Mouse (Mus musculus) CH12.LX (cell line): ENCODE data around the gene Rhbdl1. TPM values are rescaled to one million over a fixed set of nuclear protein-coding genes. Genes with fewer than 3 reads are reported as not detected.

ENCODE experiments used
- DNase-seq: peaks from one replicate; pipeline ENCODE4 v3.0.0-alpha.2; 2013; ENCODE audit errors: extremely low read depth
- H3K27ac ChIP-seq: 2 replicates; pipeline ENCODE4 v1.5.1; 2012; ENCODE audit warnings: low read depth, mild to moderate bottlenecking, control low read depth, moderate library complexity; ENCODE audit not compliant: insufficient read depth
- H3K27me3 ChIP-seq: replicated peaks from 2 replicates; pipeline ENCODE3; 2012; ENCODE audit warnings: inconsistent platforms
- H3K36me3 ChIP-seq, 2 experiments: replicated peaks in 1 of 2; 2 replicates each; pipeline versions ENCODE3 to v1.6.1; 2012; ENCODE audit warnings: inconsistent platforms in 1 of 2, low read length in 1 of 2, mild to moderate bottlenecking in 1 of 2, mixed read lengths in 1 of 2, moderate library complexity in 1 of 2; ENCODE audit not compliant: control insufficient read depth in 1 of 2, insufficient read depth in 1 of 2
- H3K4me1 ChIP-seq, 2 experiments: 2 replicates each; pipeline ENCODE4 v1.6.1; 2012; ENCODE audit warnings: inconsistent platforms in 1 of 2, moderate library complexity in 1 of 2; ENCODE audit not compliant: insufficient read depth in 2 of 2, control insufficient read depth in 1 of 2
- H3K4me2 ChIP-seq: 2 replicates; pipeline ENCODE4 v1.6.1; 2012; ENCODE audit warnings: low read depth, mild to moderate bottlenecking, control low read depth; ENCODE audit not compliant: poor library complexity, insufficient read depth, severe bottlenecking
- H3K4me3 ChIP-seq, 3 experiments: fragments of 150-350 bp in 1 of 3; sonication (generic) in 1 of 3; replicated peaks in 1 of 3; 2 replicates each; pipeline versions ENCODE3 to v1.5.1; 2011 to 2012; ENCODE audit warnings: low read depth in 2 of 3, low read length in 2 of 3, mild to moderate bottlenecking in 2 of 3, moderate library complexity in 2 of 3, control low read depth in 1 of 3, improper control_type of control experiment in 1 of 3, inconsistent platforms in 1 of 3, mixed read lengths in 1 of 3; ENCODE audit not compliant: poor library complexity in 1 of 3
- H3K79me2 ChIP-seq: replicated peaks from 2 replicates; pipeline ENCODE4 v1.6.1; 2012; ENCODE audit warnings: mild to moderate bottlenecking, moderate library complexity; ENCODE audit not compliant: control insufficient read depth, poor library complexity, insufficient read depth, severe bottlenecking; ENCODE audit errors: extremely low read depth
- H3K9ac ChIP-seq: 2 replicates; pipeline ENCODE4 v1.6.1; 2012; ENCODE audit warnings: low read depth, mild to moderate bottlenecking, control low read depth, moderate library complexity; ENCODE audit not compliant: insufficient read depth
- H3K9me3 ChIP-seq: replicated peaks from 2 replicates; pipeline ENCODE3; 2012; ENCODE audit warnings: low read length, inconsistent platforms, mixed read lengths
- BHLHE40 ChIP-seq: IDR thresholded peaks from 2 replicates; pipeline ENCODE4 v1.6.1; 2011; ENCODE audit warnings: mild to moderate bottlenecking, low read depth, low read length, improper control_type of control experiment
- CHD1 ChIP-seq: IDR thresholded peaks from 2 replicates; pipeline ENCODE4 v1.6.1; 2012; ENCODE audit warnings: low read depth, low read length, improper control_type of control experiment, inconsistent platforms
- CTCF ChIP-seq, 2 experiments: IDR thresholded peaks in 1 of 2; conservative IDR thresholded peaks in 1 of 2; 2 replicates each; pipeline ENCODE4 v1.5.1; 2011 to 2012; ENCODE audit warnings: low read depth in 2 of 2, low read length in 2 of 2, improper control_type of control experiment in 1 of 2, inconsistent platforms in 1 of 2, mild to moderate bottlenecking in 1 of 2, moderate library complexity in 1 of 2
- E2F4 ChIP-seq: IDR thresholded peaks from 2 replicates; pipeline ENCODE4 v1.6.1; 2011; ENCODE audit warnings: low read depth, low read length, improper control_type of control experiment; ENCODE audit not compliant: insufficient replicate concordance
- ELF1 ChIP-seq: IDR thresholded peaks from 2 replicates; pipeline ENCODE4 v1.6.1; 2014; ENCODE audit warnings: low read depth, mild to moderate bottlenecking, inconsistent platforms, low read length, improper control_type of control experiment
- EP300 ChIP-seq: IDR thresholded peaks from 2 replicates; pipeline ENCODE4 v1.6.1; 2011; ENCODE audit warnings: low read length, improper control_type of control experiment
- IRF4 ChIP-seq: IDR thresholded peaks from 2 replicates; pipeline ENCODE4 v1.6.1; 2014; ENCODE audit warnings: low read depth, mild to moderate bottlenecking, inconsistent platforms, low read length, improper control_type of control experiment
- JUN ChIP-seq: IDR thresholded peaks from 2 replicates; pipeline ENCODE4 v1.6.1; 2011; ENCODE audit warnings: low read depth, mild to moderate bottlenecking, low read length, improper control_type of control experiment, moderate library complexity; ENCODE audit not compliant: insufficient read depth
- JUND ChIP-seq: conservative IDR thresholded peaks from 2 replicates; pipeline ENCODE4 v1.6.1; 2011; ENCODE audit warnings: low read depth, low read length, improper control_type of control experiment
- MAZ ChIP-seq: IDR thresholded peaks from 2 replicates; pipeline ENCODE4 v1.6.1; 2012; ENCODE audit warnings: low read depth, mild to moderate bottlenecking, inconsistent platforms, low read length, improper control_type of control experiment, moderate library complexity
- MYC ChIP-seq: IDR thresholded peaks from 2 replicates; pipeline ENCODE4 v1.6.1; 2011; ENCODE audit warnings: low read depth, mild to moderate bottlenecking, improper control_type of control experiment, low read length
- NELFE ChIP-seq: IDR thresholded peaks from 2 replicates; pipeline ENCODE4 v1.6.1; 2011; ENCODE audit warnings: low read depth, low read length, improper control_type of control experiment
- NRF1 ChIP-seq: IDR thresholded peaks from 2 replicates; pipeline ENCODE4 v1.6.1; 2014; ENCODE audit warnings: low read depth, mild to moderate bottlenecking, inconsistent platforms, low read length, improper control_type of control experiment, moderate library complexity
- PAX5 ChIP-seq: IDR thresholded peaks from 2 replicates; pipeline ENCODE4 v1.6.1; 2012; ENCODE audit warnings: low read length, inconsistent platforms, mixed read lengths
- POLR2A ChIP-seq: IDR thresholded peaks from 2 replicates; pipeline ENCODE4 v1.6.1; 2011; ENCODE audit warnings: low read depth, mild to moderate bottlenecking, improper control_type of control experiment, low read length
- POLR2AphosphoS2 ChIP-seq: IDR thresholded peaks from 2 replicates; pipeline ENCODE4 v1.6.1; 2011; ENCODE audit warnings: low read depth, low read length, improper control_type of control experiment
- RAD21 ChIP-seq: IDR thresholded peaks from 2 replicates; pipeline ENCODE4 v1.6.1; 2011; ENCODE audit warnings: low read depth, mild to moderate bottlenecking, low read length, improper control_type of control experiment, moderate library complexity
- RCOR1 ChIP-seq: conservative IDR thresholded peaks from 2 replicates; pipeline ENCODE4 v1.6.1; 2012; ENCODE audit warnings: low read depth, mild to moderate bottlenecking, inconsistent platforms, low read length, improper control_type of control experiment
- SIN3A ChIP-seq: IDR thresholded peaks from 2 replicates; pipeline ENCODE4 v1.6.1; 2012; ENCODE audit warnings: low read length, improper control_type of control experiment, inconsistent platforms
- UBTF ChIP-seq: IDR thresholded peaks from 2 replicates; pipeline ENCODE4 v1.6.1; 2012; ENCODE audit warnings: low read depth, mild to moderate bottlenecking, inconsistent platforms, low read length, improper control_type of control experiment, moderate library complexity
- USF1 ChIP-seq: IDR thresholded peaks from 2 replicates; pipeline ENCODE4 v1.6.1; 2014; ENCODE audit warnings: low read depth, mild to moderate bottlenecking, inconsistent platforms, low read length, improper control_type of control experiment
- USF2 ChIP-seq: conservative IDR thresholded peaks from 2 replicates; pipeline ENCODE4 v1.6.1; 2011; ENCODE audit warnings: low read depth, low read length, improper control_type of control experiment
- ZMIZ1 ChIP-seq: IDR thresholded peaks from 2 replicates; pipeline ENCODE4 v1.6.1; 2012; ENCODE audit warnings: low read depth, mild to moderate bottlenecking, inconsistent platforms, low read length, improper control_type of control experiment
- ZNF384 ChIP-seq: IDR thresholded peaks from 2 replicates; pipeline ENCODE4 v1.6.1; 2012; ENCODE audit warnings: low read depth, low read length, improper control_type of control experiment, inconsistent platforms
- dilution Hi-C: fragments of 300-500 bp; cut with MboI; formaldehyde crosslinking; loops from 2 replicates; pipeline ENCODE4 v1.14.3; 2020; ENCODE audit warnings: low sequenced_read_pairs; ENCODE audit not compliant: extremely low pct_unique_long_range_greater_than_20kb, extremely low pct_ligation_motif_present
- in situ Hi-C: fragments of 300-500 bp; cut with MboI; formaldehyde crosslinking; loops from 3 replicates; pipeline ENCODE4 v1.14.3; 2019; ENCODE audit warnings: low sequenced_read_pairs, low pct_ligation_motif_present, low pct_unique_long_range_greater_than_20kb, mixed read lengths
- polyA plus RNA-seq: library from polyadenylated mRNA; unstranded; fragments of >175 nt; gene quantifications from 2 replicates; pipeline ENCODE4 v1.2.1, GENCODE M21; 2012; ENCODE audit warnings: low read depth; ENCODE audit not compliant: insufficient read length
- total RNA-seq, 2 experiments: library from RNA; depleted of rRNA; stranded (reverse); fragments of 300-350 nt in 1 of 2; fragments of >200 nt in 1 of 2; gene quantifications; 2 replicates each; pipeline ENCODE4 v1.2.3; 2012 to 2014

Rhbdl1 gene
- total and polyA plus RNA-seq, 3 experiments = 1.9 to 2.8 TPM; not detected in 1

- peak; percentile 76; the same call in 1 of the 2 replicates for TF ChIP-seq UBTF
- no peak for TF ChIP-seq EP300
Measured at GRCm38 (mm10) chr17:25832436-25833290, 4.4 kb downstream of the Rhbdl1 start (continued).

- dilution Hi-C loops (no loop called here), in situ Hi-C loops (no loop called here)
- Histone ChIP-seq H3K9ac (peak overlapping the region; percentile 90), H3K4me3 (peak overlapping the region; percentile 71 to 81 (median 80)), H3K27ac (no peak overlapping the region), H3K4me2 (peak overlapping the region; percentile 85), H3K36me3 (peaks cover 56 to 77% of the 10 kb centered on the region in 2 experiments), H3K9me3 (no peaks in the 10 kb centered on the region), H3K4me1 (peaks cover 23 to 48% of the 10 kb centered on the region in 2 experiments), H3K79me2 (peaks cover 14% of the 10 kb centered on the region), H3K27me3 (no peaks in the 10 kb centered on the region)
- no peak for TF ChIP-seq ZMIZ1
- TF ChIP-seq RAD21 = no peak
- TF ChIP-seq SIN3A = no peak
- no peak for TF ChIP-seq USF2
- DNase-seq = no peak
Measured at GRCm38 (mm10) chr17:25831451-25832281, 5.4 kb downstream of the Rhbdl1 start.

- H3K4me1 ChIP-seq = peaks cover 23 to 54% of the 10 kb centered on the region in 2 experiments
- no peaks in the 10 kb centered on the region for H3K27me3 ChIP-seq
- H3K36me3 ChIP-seq = peaks cover 56 to 77% of the 10 kb centered on the region in 2 experiments
- no peak overlapping the region for H3K4me2 ChIP-seq
- peak overlapping the region in 1 of 3 experiments; percentile 13 for H3K4me3 ChIP-seq
- DNase-seq = no peak
- TF ChIP-seq ZNF384 (no peak), MAZ (no peak), JUND (no peak), JUN (no peak), NELFE (no peak), SIN3A (no peak), USF1 (no peak), BHLHE40 (no peak), ELF1 (no peak), POLR2AphosphoS2 (no peak), CHD1 (no peak), POLR2A (no peak), MYC (no peak), E2F4 (no peak), CTCF (conservative IDR thresholded peaks at IDR 0.05 in 1 of 2, IDR thresholded peaks at IDR 0.05 in 1 of 2; ENCODE audit: low read depth in 2 of 2, low read length in 2 of 2) (no peak), NRF1 (no peak), PAX5 (no peak), USF2 (no peak), RCOR1 (no peak), IRF4 (no peak)
- no peak overlapping the region; the same call in 1 of the 2 replicates for H3K9ac ChIP-seq
- H3K79me2 ChIP-seq = peaks cover 14% of the 10 kb centered on the region
- H3K9me3 ChIP-seq = no peaks in the 10 kb centered on the region
- in situ Hi-C loops = no loop called here
- dilution Hi-C loops = no loop called here
- no peak overlapping the region for H3K27ac ChIP-seq
Measured at GRCm38 (mm10) chr17:25830806-25831431, 6.2 kb downstream of the Rhbdl1 start.
